ENCODE assay signal across 12 mouse cellular contexts in the genomic region with DNA sequence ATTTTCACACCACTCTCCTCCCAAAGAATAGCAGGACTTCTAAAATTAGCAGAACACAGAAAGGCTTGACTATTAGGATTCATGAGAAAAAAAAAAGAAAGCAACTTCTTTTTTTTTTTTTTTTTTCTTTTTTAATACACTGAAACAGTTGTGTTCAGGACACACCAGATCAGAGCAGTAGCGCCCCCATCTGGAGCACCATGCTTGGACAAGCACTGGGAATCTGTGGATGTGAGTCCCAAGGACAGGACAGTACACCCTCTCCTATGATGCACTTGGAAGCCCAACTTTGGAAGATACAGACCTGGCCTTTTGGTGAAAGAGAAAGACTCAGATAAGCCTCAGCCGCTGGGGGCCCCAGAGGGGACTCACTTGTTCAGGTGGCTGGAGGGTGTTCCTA. TPM values are rescaled to one million over a fixed set of nuclear protein-coding genes. Genes with fewer than 3 reads are reported as not detected.
A peak's percentile ranks its signal among the peaks of the same experiment; 100 is the strongest.
DNase-seq lines count a peak whose midpoint lies in the region; ATAC-seq and TF ChIP-seq lines count a peak whose summit lies in the region.
"Had no signal": no experiment of that assay in that cellular context is flagged by ENCODE, and none has a peak within 500 bp of the region (broad histone marks: within the 10 kb centered on the region; RNA-seq: fewer than 3 reads in every experiment).

No protein-coding gene starts in this region.

- H3K27me3 ChIP-seq in intestine, postnatal 0 days (replicated peaks; ENCODE audit: control insufficient read depth, insufficient read depth, low read length): no peaks in the 10 kb centered on the region
- H3K27me3 ChIP-seq in intestine, embryonic 16.5 days (replicated peaks; ENCODE audit: control insufficient read depth, insufficient read depth, low read length): no peaks in the 10 kb centered on the region
- H3K27me3 ChIP-seq in lung, embryonic 14.5 days (ENCODE audit: insufficient read depth, low read length): no peaks in the 10 kb centered on the region
- H3K27me3 ChIP-seq in Patski: peaks cover 20% of the 10 kb centered on the region
- H3K27me3 ChIP-seq: embryonic facial prominence, embryonic 12.5 days; forebrain, embryonic 15.5 days had no signal

- H3K9ac ChIP-seq in intestine, postnatal 0 days (ENCODE audit: low read depth, low read length): no peak overlapping the region
- no peak overlapping the region for H3K9ac ChIP-seq in intestine, embryonic 16.5 days (ENCODE audit: low read depth, low read length)
- H3K9ac ChIP-seq in lung, embryonic 14.5 days: no peak overlapping the region
- H3K9ac ChIP-seq: embryonic facial prominence, embryonic 12.5 days; forebrain, embryonic 15.5 days had no signal

- H3K4me3 ChIP-seq in intestine, postnatal 0 days (ENCODE audit: low read depth, low read length): no peak overlapping the region
- no peak overlapping the region for H3K4me3 ChIP-seq in intestine, embryonic 16.5 days (ENCODE audit: low read length)
- H3K4me3 ChIP-seq in lung, embryonic 14.5 days (ENCODE audit: low read depth, low read length): no peak overlapping the region
- H3K4me3 ChIP-seq: embryonic facial prominence, embryonic 12.5 days; forebrain, embryonic 15.5 days; hindbrain, embryonic 10.5 days had no signal

- no peak overlapping the region for H3K4me2 ChIP-seq in intestine, postnatal 0 days (replicated peaks; ENCODE audit: low read depth)
- H3K4me2 ChIP-seq in intestine, embryonic 16.5 days (ENCODE audit: low read depth, low read length): no peak overlapping the region
- no peak overlapping the region for H3K4me2 ChIP-seq in lung, embryonic 14.5 days
- H3K4me2 ChIP-seq: embryonic facial prominence, embryonic 12.5 days; forebrain, embryonic 15.5 days had no signal

- H3K36me3 ChIP-seq in intestine, postnatal 0 days (ENCODE audit: control insufficient read depth, insufficient read depth): no peaks in the 10 kb centered on the region
- no peaks in the 10 kb centered on the region for H3K36me3 ChIP-seq in intestine, embryonic 16.5 days (ENCODE audit: control insufficient read depth, insufficient read depth, low read length)
- 0 out of 2 replicates have a peak, but pooled peaks cover 3% of the 10 kb centered on the region for H3K36me3 ChIP-seq in lung, embryonic 14.5 days (ENCODE audit: insufficient read depth)
- H3K36me3 ChIP-seq: embryonic facial prominence, embryonic 12.5 days; forebrain, embryonic 15.5 days; hindbrain, embryonic 10.5 days had no signal

- peak; percentile 29 for TF ChIP-seq CTCF in intestine, postnatal 0 days (IDR thresholded peaks at IDR 0.05; ENCODE audit: low read depth)
- TF ChIP-seq CTCF in lung, embryonic 14.5 days (IDR thresholded peaks at IDR 0.05; ENCODE audit: low read depth): peak; percentile 18; the same call in 1 of the 2 replicates
- peak; percentile 35 for TF ChIP-seq CTCF in Patski (IDR thresholded peaks at IDR 0.05)

- no peak overlapping the region for H3K27ac ChIP-seq in intestine, postnatal 0 days (ENCODE audit: low read depth, low read length)
- no peak overlapping the region for H3K27ac ChIP-seq in intestine, embryonic 16.5 days (ENCODE audit: low read length)
- H3K27ac ChIP-seq in lung, embryonic 14.5 days (ENCODE audit: low read depth): no peak overlapping the region
- H3K27ac ChIP-seq: embryonic facial prominence, embryonic 12.5 days; forebrain, embryonic 15.5 days had no signal

- H3K4me1 ChIP-seq in intestine, postnatal 0 days (replicated peaks; ENCODE audit: control insufficient read depth, insufficient read depth, low read length): no peaks in the 10 kb centered on the region
- peaks cover 19% of the 10 kb centered on the region for H3K4me1 ChIP-seq in intestine, embryonic 16.5 days (ENCODE audit: control insufficient read depth, insufficient read depth, low read length)
- peaks cover 16% of the 10 kb centered on the region; the same call in 1 of the 2 replicates for H3K4me1 ChIP-seq in lung, embryonic 14.5 days (ENCODE audit: insufficient read depth)

- no peaks in the 10 kb centered on the region for H3K9me3 ChIP-seq in intestine, postnatal 0 days (ENCODE audit: control insufficient read depth)
- no peaks in the 10 kb centered on the region for H3K9me3 ChIP-seq in intestine, embryonic 16.5 days (ENCODE audit: control insufficient read depth, low read length)
- H3K9me3 ChIP-seq in lung, embryonic 14.5 days (ENCODE audit: low read depth, low read length): no peaks in the 10 kb centered on the region
- H3K9me3 ChIP-seq: embryonic facial prominence, embryonic 12.5 days; forebrain, embryonic 15.5 days; hindbrain, embryonic 10.5 days had no signal

- in situ Hi-C loops in Patski (cut with MboI; ENCODE audit: low pct_unique_long_range_greater_than_20kb): no loop called here

- POLR2A ChIA-PET in Patski (lab: Charles Lee): no interaction called here

- no peak for ATAC-seq in intestine, postnatal 0 days
- ATAC-seq in intestine, embryonic 16.5 days: no peak
- no peak for ATAC-seq in lung, embryonic 14.5 days (ENCODE audit: insufficient read depth)
- ATAC-seq in Patski: peak; percentile 39
- ATAC-seq: forebrain, embryonic 15.5 days had no signal

- DNase-seq in cerebellum, adult 9-10 months: peak; percentile 38
- DNase-seq in cerebellum, adult 11 months: no peak
- DNase-seq in lung, embryonic 14.5 days: peak; percentile 39
- DNase-seq in lung, postnatal 25 days (ENCODE audit: low spot score): no peak
- no peak for DNase-seq in Patski (ENCODE audit: low read depth, low spot score)
- DNase-seq in B cell, adult 2 months: no peak
- DNase-seq: thymus, postnatal 36 days had no signal

- WGBS in intestine, postnatal 0 days: 81% methylated on average over 2 of the region's 2 CpGs
- 72% methylated on average over 2 of the region's 2 CpGs for WGBS in intestine, embryonic 16.5 days
- WGBS in lung, embryonic 14.5 days: 62% methylated on average over 2 of the region's 2 CpGs

- CTCF ChIA-PET in Patski (lab: Charles Lee): no interaction called here

RNA-seq across cellular contexts. Expression of a gene that starts 13.8 kb away (rescaled TPM):
- 2.2 and 3.4 TPM in 2 replicates for polyA plus RNA-seq in intestine, postnatal 0 days (2015; fragmentation: Nextera tagmentation; extraction: Ambion mirVana)
- 9.7 and 10.4 TPM in 2 replicates for polyA plus RNA-seq in intestine, embryonic 16.5 days (2015; fragmentation: Nextera tagmentation; extraction: Ambion mirVana)
- 21.1 and 23.3 TPM in 2 replicates for polyA plus RNA-seq in lung, embryonic 14.5 days (2014; fragmentation: Nextera tagmentation; extraction: Ambion mirVana)
- polyA plus RNA-seq in Patski (2021): 7.5 TPM

Comparison
In these comparisons a context has a peak if more than half of its experiments do, and no peak if none do; other contexts are left out.
1. DNase-seq: peak in cerebellum, adult 9-10 months (single experiment) and lung, embryonic 14.5 days (single experiment); none in cerebellum, adult 11 months (single experiment), lung, postnatal 25 days (single experiment), Patski (single experiment) and B cell, adult 2 months (0 of 2).
2. Peak in every context shown above with its lines, with median percentiles within 50 percentile points of each other: CTCF ChIP-seq.